Mouse (Mus musculus) liver, adult 2 months (tissue): ENCODE results near the gene Cxadr. TPM values are rescaled to one million over a fixed set of nuclear protein-coding genes. Genes with fewer than 3 reads are reported as not detected.

Source experiments
- DNase-seq: peaks from one replicate; pipeline ENCODE4 v3.0.0-alpha.2; 2011; ENCODE audit warnings: low read depth, low spot score; ENCODE audit errors: extremely low read depth
- H3K27ac ChIP-seq: fragments of 200-500 bp; replicated peaks from 2 replicates; pipeline ENCODE4 v1.5.1; 2012; ENCODE audit warnings: low read depth, mild to moderate bottlenecking, control low read depth, inconsistent platforms, low read length; ENCODE audit not compliant: insufficient read depth
- H3K27me3 ChIP-seq: fragments of 200-500 bp; 2 replicates; pipeline ENCODE4 v1.6.1; 2012; ENCODE audit warnings: mild to moderate bottlenecking, moderate library complexity, low read length, inconsistent platforms; ENCODE audit not compliant: control insufficient read depth, insufficient read depth
- H3K36me3 ChIP-seq: fragments of 200-500 bp; 2 replicates; pipeline ENCODE4 v1.6.1; 2012; ENCODE audit warnings: low read length, inconsistent platforms; ENCODE audit not compliant: control insufficient read depth, insufficient read depth
- H3K4me1 ChIP-seq: fragments of 200-500 bp; 2 replicates; pipeline ENCODE4 v1.6.1; 2011; ENCODE audit warnings: low read length; ENCODE audit not compliant: control insufficient read depth, insufficient read depth
- H3K4me3 ChIP-seq: fragments of 200-500 bp; 2 replicates; pipeline ENCODE4 v1.5.1; 2011; ENCODE audit warnings: low read depth, mild to moderate bottlenecking, control low read depth, low read length, moderate library complexity; ENCODE audit not compliant: insufficient read depth
- H3K79me2 ChIP-seq: fragments of 200-500 bp; 2 replicates; pipeline ENCODE4 v1.6.1; 2012; ENCODE audit warnings: inconsistent platforms, mild to moderate bottlenecking, low read length, moderate library complexity; ENCODE audit not compliant: control insufficient read depth, insufficient read depth
- H3K9ac ChIP-seq: fragments of 200-500 bp; 2 replicates; pipeline ENCODE4 v1.6.1; 2012; ENCODE audit warnings: low read depth, mild to moderate bottlenecking, control low read depth, inconsistent platforms, low read length
- CTCF ChIP-seq: fragments of 200-500 bp; IDR thresholded peaks from 2 replicates; pipeline ENCODE4 v1.5.1; 2011; ENCODE audit warnings: low read depth, low read length, control low read depth
- POLR2A ChIP-seq: fragments of 200-500 bp; IDR thresholded peaks from 2 replicates; pipeline ENCODE4 v1.6.1; 2011; ENCODE audit warnings: low read length, control low read depth; ENCODE audit not compliant: insufficient read depth; ENCODE audit errors: extremely low read depth
- WGBS: fragments of 180-500 bp; shearing (Covaris S2); methylation state at CpG from one replicate; pipeline ENCODE4 v1.1.7; 2018; 5-methylcytosine and 5-hydroxymethylcytosine counted together
- polyA plus RNA-seq: library from polyadenylated mRNA; depleted of rRNA; stranded (reverse); fragments of >200 nt; gene quantifications from 2 replicates; pipeline ENCODE4 v1.2.3, GENCODE M21; 2012
- total RNA-seq: library from RNA; depleted of rRNA; stranded (reverse); fragments of >200 nt; gene quantifications from 2 replicates; pipeline ENCODE4 v1.2.3, GENCODE M21; 2014

The Cxadr gene
- total and polyA plus RNA-seq, 2 experiments: 26.4 to 50.9 TPM

DNA sequence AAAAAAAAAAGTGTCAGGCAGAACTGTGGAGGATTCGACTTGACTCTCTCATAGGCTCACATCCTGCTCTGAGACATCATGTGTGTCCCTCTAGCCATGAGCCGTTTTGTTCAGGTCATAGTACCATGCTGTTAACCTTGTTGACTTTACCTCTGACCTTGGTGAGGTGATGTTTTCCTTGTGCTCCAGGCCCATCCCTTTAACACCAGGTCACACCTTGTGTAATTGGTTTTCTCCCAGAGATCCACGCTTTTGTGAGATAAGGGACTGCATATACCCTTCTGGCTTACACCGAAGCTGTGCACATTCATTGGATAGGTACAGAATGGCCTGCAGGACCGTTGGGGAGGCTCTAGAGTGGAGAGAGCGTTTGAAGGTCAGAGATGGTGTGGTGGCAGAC is 8.0 kb downstream of the Cxadr start:
- Histone ChIP-seq H3K4me3 (peak overlapping the region; percentile 37), H3K27me3 (no peaks in the 10 kb centered on the region), H3K9ac (peak overlapping the region; percentile 80), H3K27ac (peak overlapping the region; percentile 97), H3K4me1 (peaks cover 51% of the 10 kb centered on the region), H3K79me2 (peaks cover 46% of the 10 kb centered on the region), H3K36me3 (no peaks in the 10 kb centered on the region)
- TF ChIP-seq POLR2A: no peak
- TF ChIP-seq CTCF: no peak
- 23% methylated on average over 6 of the region's 6 CpGs for WGBS
- peak; percentile 98 for DNase-seq

DNA sequence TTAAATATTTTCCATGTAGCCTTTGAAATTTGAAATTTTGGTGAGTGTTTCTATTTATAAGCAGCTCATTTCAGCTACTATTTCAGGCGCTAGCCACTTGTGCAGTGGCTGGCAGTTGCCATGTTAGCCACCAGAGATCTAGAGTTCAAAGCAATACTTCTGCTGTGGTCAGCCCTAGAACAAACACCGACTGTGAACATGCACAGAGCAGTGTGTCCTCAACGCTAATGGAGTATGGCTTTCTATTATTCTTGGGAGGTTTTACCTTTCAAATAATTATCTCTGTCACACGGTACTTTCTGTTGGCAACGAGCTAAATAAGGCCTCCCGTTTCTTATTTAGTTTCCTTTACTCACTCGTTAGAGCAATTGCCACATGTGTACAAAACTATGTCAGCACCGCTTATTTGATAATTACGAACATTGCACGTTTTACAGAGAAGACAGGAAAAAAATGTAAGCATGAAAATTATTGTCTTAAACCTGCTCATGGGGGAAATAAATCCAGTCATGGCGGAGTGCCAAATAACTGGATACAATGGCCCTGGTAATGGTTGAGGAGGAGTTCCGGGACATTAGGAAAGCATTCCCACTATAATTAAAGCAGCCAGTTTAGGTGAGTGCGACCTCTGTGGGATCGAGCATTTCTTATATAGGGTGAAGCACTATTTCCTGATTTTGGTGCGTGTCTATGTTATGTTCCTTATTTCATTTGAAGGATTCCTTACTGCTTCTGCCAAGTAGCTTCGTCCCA is 12.0 kb downstream of the Cxadr start:
- TF ChIP-seq CTCF (no peak), POLR2A (no peak)
- Histone ChIP-seq H3K27ac (no peak overlapping the region), H3K4me3 (no peak overlapping the region), H3K4me1 (peaks cover 38% of the 10 kb centered on the region), H3K36me3 (no peaks in the 10 kb centered on the region), H3K79me2 (peaks cover 36% of the 10 kb centered on the region; the same call in 1 of the 2 replicates), H3K9ac (no peak overlapping the region), H3K27me3 (no peaks in the 10 kb centered on the region)
- 49% methylated on average over 16 of the region's 16 CpGs for WGBS
- peak; percentile 62 for DNase-seq

DNA sequence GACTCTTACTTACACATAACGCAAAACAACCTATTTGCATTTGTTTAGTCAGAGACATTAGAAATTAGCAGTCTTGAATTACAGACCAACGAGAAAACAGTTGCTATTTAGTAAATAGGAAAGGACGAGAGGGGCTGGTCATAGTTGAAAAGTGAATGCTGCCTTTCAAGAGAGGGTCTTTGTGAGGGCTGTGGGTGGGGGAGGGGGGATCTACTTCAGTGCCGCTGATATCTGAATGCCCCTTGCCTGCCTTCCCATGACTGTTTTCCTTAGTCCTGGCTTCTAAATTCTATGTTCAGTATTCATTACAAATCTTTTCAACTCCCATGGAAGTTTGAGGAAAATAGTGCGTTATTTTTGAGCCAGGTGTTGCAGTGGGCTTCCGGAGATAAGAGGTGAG is 12.7 kb downstream of the Cxadr start:
- H3K27me3 ChIP-seq: no peaks in the 10 kb centered on the region
- H3K36me3 ChIP-seq: no peaks in the 10 kb centered on the region
- no peak overlapping the region for H3K27ac ChIP-seq
- 81% methylated on average over 6 of the region's 6 CpGs for WGBS
- no peak overlapping the region for H3K9ac ChIP-seq
- no peak for DNase-seq
- peaks cover 37% of the 10 kb centered on the region for H3K4me1 ChIP-seq
- TF ChIP-seq CTCF (no peak), POLR2A (no peak)
- H3K79me2 ChIP-seq: peaks cover 35% of the 10 kb centered on the region; the same call in 1 of the 2 replicates
- H3K4me3 ChIP-seq: no peak overlapping the region

GRCm38 (mm10) chr16:78316849-78317248 is 15.6 kb downstream of the Cxadr start:
- DNase-seq: peak; percentile 78
- TF ChIP-seq CTCF (peak; percentile 87), POLR2A (no peak)
- Histone ChIP-seq H3K36me3 (no peaks in the 10 kb centered on the region), H3K4me3 (no peak overlapping the region), H3K27ac (peak overlapping the region; percentile 28; the same call in 1 of the 2 replicates), H3K27me3 (no peaks in the 10 kb centered on the region), H3K79me2 (peaks cover 26% of the 10 kb centered on the region; the same call in 1 of the 2 replicates), H3K4me1 (peaks cover 33% of the 10 kb centered on the region), H3K9ac (no peak overlapping the region)
- WGBS: 52% methylated on average over 9 of the region's 9 CpGs

- WGBS: 7% methylated on average over 7 of the region's 7 CpGs
- peak; percentile 97 for DNase-seq
- peak overlapping the region; percentile 17 for H3K9ac ChIP-seq
- TF ChIP-seq POLR2A (no peak), CTCF (no peak)
- H3K79me2 ChIP-seq: peaks cover 28% of the 10 kb centered on the region; the same call in 1 of the 2 replicates
- no peaks in the 10 kb centered on the region for H3K27me3 ChIP-seq
- no peak overlapping the region for H3K4me3 ChIP-seq
- no peaks in the 10 kb centered on the region for H3K36me3 ChIP-seq
- peaks cover 36% of the 10 kb centered on the region for H3K4me1 ChIP-seq
- peak overlapping the region; percentile 30 for H3K27ac ChIP-seq
Observed at GRCm38 (mm10) chr16:78317960-78318359, 16.7 kb downstream of the Cxadr start.

- no peak overlapping the region for H3K9ac ChIP-seq
- H3K27me3 ChIP-seq: no peaks in the 10 kb centered on the region
- peaks cover 25% of the 10 kb centered on the region for H3K4me1 ChIP-seq
- H3K27ac ChIP-seq: no peak overlapping the region
- no peaks in the 10 kb centered on the region for H3K36me3 ChIP-seq
- H3K79me2 ChIP-seq: peaks cover 34% of the 10 kb centered on the region; the same call in 1 of the 2 replicates
- WGBS: 71% methylated on average over 7 of the region's 7 CpGs
- no peak for DNase-seq
- no peak overlapping the region for H3K4me3 ChIP-seq
- TF ChIP-seq POLR2A (no peak), CTCF (no peak)
Observed at GRCm38 (mm10) chr16:78319711-78320110, 18.4 kb downstream of the Cxadr start.
